Mouse (Mus musculus) hematopoietic stem cell, adult 5-6 weeks (primary cell): ENCODE measurements around the gene Scrt2. TPM values are rescaled to one million over a fixed set of nuclear protein-coding genes. Genes with fewer than 3 reads are reported as not detected.

ENCODE experiments used
- ATAC-seq, 2 experiments: fragments of 125-278 bp in 1 of 2; replicated peaks in 1 of 2; 2 replicates each; pipeline ENCODE4 v1.8.0; 2016 to 2017; ENCODE audit warnings: inconsistent platforms in 2 of 2, mild to moderate bottlenecking in 2 of 2, moderate number of reproducible peaks in 2 of 2, low read depth in 1 of 2, moderate TSS enrichment in 1 of 2; ENCODE audit not compliant: low FRiP score in 2 of 2, poor library complexity in 2 of 2, severe bottlenecking in 2 of 2, insufficient read depth in 1 of 2, low TSS enrichment in 1 of 2
- total RNA-seq: library from RNA; stranded (forward); fragments of 172-1452, 232-1000 nt; gene quantifications from 2 replicates; pipeline ENCODE4 v1.2.3, GENCODE M21; 2017

The Scrt2 gene
- total RNA-seq, 1 experiment from 2014 or later, result not detected

DNA sequence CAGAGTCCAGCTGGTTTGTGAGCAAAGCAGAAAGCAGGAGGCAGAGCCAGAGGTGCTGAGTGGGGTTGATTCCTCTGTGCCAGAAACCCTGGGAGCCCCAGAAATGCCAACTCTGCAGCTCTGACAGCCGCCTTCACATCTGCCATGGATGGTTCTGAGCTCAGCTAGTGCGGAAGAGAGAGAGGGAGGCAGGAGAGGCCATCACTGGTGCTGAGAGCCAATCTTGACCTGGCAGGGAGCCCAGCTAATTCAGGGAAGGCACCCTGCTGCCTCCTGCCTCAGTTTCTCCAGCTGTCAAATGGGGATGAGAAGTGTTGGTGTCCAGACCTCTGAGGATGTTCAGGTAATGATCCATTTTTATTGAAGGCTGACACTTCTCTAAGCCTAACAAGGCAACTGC, 6.8 kb upstream of the Scrt2 start:
- no peak for ATAC-seq

DNA sequence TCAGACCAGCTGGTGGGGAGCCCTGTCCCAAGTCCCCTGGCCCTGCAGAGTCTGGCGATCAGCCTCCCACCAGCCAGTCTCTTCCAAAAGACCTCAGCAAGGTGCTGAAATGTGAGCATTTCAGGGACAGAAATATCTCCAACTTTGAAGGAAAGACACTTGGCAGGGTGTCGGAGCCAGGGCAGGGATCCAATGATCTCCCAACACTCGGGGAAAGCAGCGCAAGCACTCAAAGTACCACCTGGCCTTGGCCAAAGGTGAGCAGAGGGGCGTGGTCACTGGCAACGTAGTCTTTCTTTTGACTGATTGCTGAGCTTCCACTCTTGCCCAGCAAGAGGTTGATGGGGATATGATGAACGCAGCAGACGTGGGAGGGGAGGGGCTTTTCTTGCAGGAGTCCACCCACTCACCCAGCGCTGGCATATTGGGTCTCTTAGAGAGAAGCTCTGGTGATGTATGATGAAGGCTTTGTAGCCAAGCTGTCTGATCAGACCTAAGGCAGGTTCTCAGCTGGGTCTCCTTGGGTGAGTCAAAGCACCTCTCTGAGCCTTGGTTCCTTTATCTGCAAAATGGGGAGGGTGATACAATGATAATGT, 5.9 kb upstream of the Scrt2 start:
- ATAC-seq, result no peak

DNA sequence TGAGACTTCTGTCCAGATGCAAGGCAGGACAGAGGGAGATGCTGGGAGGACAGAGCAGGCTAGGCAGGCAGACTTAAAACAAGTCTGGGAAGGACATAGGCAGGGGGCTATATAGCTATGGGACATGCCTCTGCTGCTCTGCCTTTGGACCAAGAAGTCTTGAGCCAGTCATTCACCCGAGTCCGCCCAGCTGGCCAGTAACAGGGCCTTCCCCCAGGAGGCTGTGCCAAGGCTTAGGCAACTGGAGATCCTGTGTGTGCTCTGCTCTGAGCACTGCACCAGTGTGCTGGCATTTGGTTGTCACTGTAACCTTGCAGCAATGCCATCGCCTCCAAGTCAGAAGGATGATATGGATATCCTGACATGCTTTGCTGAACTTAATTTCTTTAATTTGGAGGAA, 4.0 kb upstream of the Scrt2 start:
- ATAC-seq, result no peak

DNA sequence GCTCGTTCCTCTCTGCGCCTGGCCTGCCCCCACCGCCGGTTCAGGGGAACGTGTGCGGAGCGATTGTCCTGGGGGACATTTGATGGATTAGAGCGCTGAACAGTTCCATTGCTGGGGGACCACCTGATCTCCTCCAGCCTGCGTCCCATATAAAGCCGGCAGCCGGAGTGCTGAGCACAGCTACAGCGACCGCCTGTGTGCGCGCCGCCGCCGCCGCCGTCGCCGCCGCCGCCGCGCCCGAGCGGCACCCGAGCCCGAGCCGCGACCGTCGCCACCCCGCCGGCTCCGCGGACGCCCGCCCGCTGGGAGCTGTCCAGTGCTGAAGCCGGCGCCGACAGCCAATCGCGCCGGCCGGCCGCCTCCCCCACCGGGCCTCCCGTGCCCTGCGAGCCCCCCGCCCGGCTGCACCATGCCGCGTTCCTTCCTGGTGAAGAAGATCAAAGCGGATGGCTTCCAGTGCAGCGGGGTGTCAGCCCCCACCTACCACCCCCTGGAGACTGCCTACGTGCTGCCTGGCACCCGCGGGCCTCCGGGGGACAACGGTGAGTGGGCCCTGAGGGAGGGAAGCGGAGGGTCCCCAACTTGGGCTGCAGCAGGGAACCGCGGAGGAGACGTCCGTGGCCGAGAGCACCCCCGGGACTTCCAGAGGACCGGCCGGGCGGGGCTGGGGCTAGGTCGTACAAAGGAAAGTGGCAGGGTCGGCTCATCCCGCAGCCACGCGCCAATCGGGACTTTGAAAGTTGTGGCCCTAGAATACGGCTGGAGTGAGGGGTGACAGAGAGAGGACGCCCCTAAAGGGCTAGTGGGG, 516 bp downstream of the Scrt2 start:
- ATAC-seq, result peak; percentile 13 to 61

DNA sequence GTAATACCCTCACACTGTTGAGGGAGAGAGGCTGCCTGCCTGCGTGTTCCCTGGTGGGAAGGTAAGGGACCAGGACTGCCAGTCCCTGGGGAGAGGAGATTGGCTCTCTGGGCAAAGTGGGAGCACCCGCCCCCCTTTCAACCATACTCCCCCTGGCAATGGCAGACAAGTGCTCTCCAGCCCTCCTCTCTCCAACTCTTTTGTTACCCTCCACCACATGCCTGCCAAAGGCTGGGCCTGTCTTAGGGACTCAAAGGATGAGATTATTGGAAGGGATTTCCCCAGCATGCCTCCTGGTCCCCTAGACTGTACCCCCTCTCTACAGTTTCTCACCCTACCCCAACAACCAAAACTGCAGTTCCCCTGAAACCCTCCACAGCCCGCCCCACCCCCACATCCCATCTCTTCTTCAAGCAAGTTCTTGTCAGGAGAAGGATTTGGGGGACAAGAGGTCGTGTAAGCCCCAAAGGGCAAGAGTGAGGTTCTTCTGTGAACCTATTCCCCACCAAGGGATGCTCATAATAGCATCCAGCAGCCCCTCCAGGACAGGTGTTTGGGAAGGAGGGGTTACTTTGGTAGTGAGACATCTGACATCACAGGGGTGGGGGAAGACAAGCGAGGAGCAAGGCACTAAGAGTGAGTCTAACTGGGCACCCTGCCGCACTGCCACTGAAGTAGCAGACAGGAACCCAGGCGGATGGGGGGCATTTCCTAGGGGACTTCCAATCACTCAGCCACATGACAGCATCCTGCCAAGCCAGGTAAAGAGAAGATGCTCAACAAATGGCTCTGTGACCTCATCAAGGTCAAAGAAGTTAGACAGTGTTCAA, 1.3 kb downstream of the Scrt2 start:
- no peak for ATAC-seq

DNA sequence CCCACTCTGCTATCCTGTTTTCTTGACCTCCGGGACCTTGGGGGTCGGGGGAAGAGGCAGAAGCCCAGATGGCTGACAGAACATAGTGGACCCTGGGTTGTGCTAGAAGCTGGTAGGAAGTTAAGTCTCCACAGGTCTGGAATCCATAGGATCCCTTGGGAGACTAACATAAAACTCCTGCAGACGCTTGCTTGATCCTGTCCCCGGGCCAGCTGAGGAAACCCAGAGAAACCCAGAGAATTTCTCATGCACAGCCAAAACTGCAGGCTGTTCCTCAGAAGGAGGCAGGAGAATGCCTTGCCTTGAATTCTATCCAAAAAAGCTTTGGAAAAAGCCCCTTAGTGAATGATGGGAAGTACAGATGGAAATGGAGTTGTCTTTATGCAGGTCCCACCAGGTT, 2.1 kb downstream of the Scrt2 start:
- ATAC-seq, result no peak

DNA sequence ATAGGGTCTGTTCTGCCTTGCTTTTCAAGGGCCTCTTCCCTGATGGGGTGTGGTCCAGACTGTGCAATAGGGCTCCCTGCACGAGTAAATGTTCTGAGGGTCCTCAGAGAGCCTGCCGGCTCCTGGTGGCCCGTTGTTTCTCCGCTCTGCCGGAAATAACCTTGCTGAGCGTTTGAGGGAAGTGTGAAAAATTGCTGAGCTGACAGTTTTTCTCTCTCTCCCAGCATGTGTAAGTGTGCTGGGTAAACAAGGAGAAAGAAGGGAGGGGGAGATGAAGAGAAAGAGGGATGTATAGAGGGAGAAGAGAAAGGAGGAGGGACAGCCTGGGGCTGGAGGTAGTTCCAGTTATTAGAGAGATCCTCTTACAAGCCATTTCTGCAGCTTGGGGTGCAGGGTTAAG, 3.0 kb downstream of the Scrt2 start:
- no peak for ATAC-seq

DNA sequence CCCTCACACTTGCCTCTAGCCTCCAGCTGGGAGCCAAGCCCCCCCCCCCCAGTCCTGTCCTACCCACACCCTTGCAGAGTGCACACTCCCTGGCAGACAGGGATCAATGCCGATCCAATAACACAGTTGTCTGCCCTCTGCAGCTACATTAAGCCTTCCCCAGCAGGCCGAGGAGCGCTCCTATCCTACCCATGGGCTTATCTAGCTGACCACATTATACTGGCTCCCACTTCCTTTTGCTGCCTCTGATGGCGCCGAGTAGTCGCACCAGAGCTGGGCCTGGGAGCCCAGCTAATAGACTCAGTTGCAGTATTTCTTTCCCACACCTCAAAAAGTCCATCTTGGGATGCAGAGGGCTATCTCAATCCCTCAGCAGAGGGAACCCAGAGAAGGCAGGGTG, 4.1 kb downstream of the Scrt2 start:
- ATAC-seq, result no peak

DNA sequence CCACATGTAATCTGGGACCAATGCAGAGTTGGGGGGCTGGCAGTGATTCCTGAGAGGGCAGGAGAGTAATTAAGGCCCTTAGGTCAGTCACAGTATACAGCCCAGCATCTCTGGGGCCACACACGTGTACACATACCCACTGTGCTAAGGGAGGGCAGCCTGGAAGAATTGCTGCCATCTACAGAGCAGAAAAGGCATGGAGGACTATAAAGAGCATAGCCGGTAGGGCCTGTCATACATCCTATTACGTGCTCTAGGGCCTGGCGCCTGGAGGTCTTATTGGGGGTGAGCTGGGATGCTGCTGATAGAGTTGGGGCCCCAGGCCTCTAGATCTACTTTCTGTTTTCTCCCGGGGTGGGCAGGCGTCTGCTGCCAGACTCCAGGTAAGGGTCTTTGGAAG, 5.1 kb downstream of the Scrt2 start:
- ATAC-seq, result no peak

DNA sequence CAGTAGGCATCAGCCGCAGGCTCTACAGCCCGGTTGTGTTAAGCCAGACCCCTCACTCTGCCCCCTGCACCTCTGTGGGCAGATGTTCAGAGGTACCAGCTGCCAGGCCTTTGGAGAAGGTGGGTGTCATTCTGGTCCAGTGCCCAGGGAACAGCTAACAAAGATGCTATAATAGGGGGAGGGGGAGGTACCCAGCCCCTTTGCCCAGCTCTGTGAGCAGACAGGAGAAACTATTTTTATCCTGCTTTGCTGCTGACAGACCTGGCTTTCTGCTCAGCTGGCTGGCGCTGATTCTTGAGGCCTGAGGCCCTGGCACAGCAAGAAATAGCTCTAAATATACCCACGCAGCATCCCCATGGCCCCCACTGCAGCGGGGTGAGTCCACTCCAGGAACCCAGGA, 5.8 kb downstream of the Scrt2 start:
- ATAC-seq, result no peak

DNA sequence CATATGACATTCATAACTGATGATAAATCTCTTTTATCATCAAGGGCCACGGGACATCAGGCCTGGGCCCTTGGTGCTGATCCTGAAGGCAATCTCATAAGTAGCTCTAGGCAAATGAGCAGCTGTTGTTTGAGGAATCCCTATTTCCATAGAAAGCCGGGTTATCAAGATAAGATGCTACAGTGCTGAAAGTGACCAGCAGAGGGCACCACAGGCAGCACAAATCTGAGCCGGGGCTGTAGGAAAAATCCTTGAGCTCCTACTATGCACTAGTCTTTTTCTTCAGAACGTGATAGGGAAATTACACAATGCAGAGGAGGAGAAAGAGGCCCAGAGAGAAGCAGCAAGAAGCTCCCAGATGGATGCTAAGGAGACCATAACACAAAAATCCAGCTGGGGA, 7.7 kb downstream of the Scrt2 start:
- ATAC-seq, result no peak

DNA sequence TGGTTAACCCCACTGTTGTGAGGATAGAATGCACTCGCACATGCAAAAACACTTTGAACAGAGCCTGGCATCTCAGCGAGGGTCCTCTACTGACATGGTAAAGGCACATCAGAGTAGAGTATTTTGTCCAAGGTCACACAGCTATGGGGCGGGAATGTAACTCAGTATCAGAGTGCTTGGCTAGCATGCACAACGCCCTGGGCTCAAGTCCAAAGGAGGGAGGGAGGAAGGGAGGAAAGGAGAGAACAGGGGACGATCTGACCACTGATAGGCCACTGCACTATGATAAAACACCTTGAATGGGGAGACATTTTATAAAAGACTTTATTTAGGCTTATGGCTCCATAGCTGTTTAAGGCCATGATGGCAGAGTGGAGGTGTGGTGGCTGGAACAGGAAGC, 8.3 kb downstream of the Scrt2 start:
- ATAC-seq, result no peak

DNA sequence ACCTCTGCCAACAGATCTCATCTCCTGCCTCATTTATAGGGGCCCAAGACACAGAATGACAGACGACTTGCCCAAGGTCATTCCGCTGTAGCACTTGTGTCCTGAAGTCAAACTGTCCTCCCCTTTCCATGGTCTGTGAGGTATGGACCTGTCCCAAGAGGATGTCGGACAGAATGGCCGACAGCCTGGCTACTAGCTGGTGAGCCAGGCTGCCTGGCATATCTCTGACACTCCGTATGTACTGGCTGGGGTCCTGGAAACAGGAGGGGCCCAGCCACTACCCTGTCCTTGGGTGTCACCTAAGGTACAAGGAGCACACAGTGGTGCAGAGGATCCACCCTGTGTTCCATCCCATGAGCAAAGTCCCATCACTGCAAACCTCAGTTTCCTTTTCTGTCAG, 9.2 kb downstream of the Scrt2 start:
- no peak for ATAC-seq

DNA sequence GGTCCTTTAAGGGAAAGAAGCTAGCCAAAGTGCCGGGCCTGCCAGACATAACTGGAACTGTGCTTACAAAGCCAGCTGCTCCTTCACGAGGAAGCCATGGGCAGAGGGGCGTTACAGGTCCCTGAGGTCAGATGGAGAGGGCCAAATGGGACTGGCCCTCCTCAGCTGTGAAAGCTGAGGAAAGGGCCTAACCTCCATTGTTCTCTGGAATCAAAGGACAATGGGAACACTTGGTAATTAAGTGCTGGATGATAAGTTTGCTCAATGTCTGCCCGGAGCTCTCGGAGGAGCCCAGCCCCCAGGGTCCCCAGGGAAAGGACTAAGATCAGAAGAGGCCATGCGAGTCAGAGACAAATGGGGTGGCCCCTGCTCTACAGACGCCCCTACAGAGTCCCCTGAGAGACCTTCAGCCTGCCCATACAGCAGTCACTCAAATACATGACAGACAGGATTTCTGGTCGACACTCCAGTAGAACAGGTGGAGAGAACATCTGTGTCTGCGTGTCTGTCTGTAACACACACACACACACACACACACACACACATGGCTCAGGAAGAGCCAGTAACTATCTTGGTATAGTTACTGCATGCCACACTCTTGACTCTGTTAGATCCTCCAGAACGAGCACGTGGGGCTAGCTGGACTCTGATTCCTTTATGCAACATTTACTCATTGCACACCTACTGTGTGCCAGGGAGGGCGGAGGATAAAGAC, 10.2 kb downstream of the Scrt2 start:
- ATAC-seq, result no peak

DNA sequence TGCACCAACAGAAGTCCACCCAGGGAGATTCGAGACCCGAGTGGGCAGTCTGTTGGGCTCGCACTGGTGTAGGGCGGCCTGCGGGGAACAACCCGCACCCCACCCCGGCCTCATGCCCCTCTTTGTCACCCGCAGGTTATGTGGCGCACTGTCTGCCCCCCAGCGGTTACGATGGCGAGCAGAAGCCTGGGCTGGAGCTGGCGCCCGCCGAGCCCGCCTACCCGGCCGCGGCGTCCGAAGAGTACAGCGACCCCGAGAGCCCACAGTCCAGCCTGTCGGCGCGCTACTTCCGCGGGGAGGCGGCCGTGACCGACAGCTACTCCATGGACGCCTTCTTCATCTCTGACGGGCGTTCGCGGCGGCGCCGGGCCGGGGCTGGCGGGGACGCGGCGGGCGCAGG, 11.6 kb downstream of the Scrt2 start:
- ATAC-seq, result no peak; a peak in 1 of 4 replicates

DNA sequence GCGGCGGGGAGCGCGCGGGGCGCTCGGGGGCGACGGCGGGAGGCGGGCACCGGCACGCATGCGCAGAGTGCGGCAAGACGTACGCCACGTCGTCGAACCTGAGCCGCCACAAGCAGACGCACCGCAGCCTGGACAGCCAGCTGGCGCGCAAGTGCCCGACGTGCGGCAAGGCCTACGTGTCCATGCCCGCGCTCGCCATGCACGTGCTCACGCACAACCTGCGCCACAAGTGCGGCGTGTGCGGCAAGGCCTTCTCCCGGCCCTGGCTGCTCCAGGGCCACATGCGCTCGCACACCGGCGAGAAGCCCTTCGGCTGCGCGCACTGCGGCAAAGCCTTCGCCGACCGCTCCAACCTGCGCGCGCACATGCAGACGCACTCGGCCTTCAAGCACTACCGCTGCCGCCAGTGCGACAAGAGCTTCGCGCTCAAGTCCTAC, 12.0 kb downstream of the Scrt2 start:
- peak; percentile 31 to 38; a peak in 3 of 4 replicates for ATAC-seq

DNA sequence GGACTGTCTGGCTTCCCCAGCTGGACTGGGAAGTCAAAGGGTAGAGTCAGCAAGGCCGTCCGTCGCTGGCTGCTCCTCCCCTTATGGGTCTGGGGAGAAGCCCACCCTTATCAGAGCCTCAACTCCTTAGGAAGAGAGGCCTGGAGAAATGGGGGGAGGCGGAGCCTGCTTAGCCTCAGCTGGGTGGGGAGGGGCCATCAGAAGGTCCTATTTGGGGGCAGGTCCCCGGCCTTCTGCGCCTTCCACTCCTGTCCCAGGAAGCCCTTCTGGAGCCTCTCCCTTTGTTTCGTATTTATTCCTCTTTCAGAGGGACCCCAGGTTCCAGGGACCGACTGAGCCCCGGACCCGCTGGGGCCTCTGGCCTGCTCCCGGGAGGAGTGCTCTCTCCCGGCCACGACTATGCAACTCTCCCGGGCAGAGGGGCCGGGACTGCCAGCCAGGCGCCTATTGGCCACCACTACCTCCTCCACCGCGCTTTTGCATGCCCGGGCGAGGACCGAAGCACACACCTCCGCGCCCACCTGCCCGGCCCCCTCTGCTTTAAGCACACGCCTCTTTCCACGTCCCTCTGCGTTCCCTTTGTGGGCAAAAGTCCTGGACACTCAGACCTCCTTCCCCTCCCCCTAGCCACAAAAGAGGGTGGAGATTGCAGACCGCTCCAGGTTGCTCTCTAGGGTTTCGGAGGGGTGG, 13.7 kb downstream of the Scrt2 start:
- ATAC-seq, result no peak
